Mouse (Mus musculus) left cerebral cortex, postnatal 14 days (tissue): ENCODE data around the gene Dlgap1. TPM values are rescaled to one million over a fixed set of nuclear protein-coding genes. Genes with fewer than 3 reads are reported as not detected.

Experiments used
- DNase-seq, 2 experiments: peaks; one replicate each; pipeline ENCODE4 v3.0.0; 2021 to 2022; ENCODE audit warnings: low spot score in 2 of 2, mixed read lengths in 1 of 2
- intact Hi-C: fragments of 180-260 bp; cut with DNase I; formaldehyde crosslinking; loops from one replicate; pipeline ENCODE4 v1.15.1; 2025
- total RNA-seq, 2 experiments: library from RNA; stranded (reverse); gene quantifications; 2 replicates each; pipeline ENCODE4 v1.2.3; 2021

The Dlgap1 gene
- total RNA-seq, 2 experiments from 2014 or later: 316 to 326 TPM

DNA sequence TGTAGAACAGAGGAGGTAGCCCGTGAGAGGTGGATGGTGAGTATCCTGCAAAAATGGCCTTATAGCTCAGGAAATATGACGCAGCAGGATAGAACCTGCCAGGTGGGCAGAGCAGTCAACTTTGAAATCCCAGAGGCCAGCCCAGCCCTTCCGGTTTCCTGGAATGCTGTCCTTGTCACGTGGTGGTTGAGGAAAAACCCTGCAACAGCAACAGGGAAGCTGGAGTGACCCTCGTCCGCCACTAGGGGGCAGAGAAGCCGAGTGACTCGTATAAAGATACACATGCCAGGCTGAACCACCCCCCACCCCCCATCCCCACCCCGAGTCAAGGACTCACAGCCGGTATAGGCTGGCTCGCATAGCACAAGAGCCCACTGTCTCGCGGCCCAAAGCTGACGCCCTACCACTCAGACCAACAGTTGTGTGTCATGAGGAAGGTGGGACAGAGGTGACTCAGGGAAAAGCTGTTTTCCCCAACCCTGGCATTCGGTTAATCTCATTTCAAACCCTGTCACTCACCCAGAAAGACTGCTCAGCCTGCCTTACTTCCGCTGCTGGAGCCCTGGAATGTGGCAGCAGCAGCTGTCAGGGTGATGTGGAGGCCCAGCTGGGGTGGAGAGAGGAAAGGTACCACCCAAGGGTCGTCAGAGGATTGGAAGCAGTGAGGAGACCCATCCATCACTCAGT, 769.4 kb downstream of the Dlgap1 start:
- intact Hi-C loops: no loop called here
- peak; percentile 72 to 92 for DNase-seq

- intact Hi-C loops: no loop called here
- no peak for DNase-seq
Measured at GRCm38 (mm10) chr17:70739346-70739745, 770.5 kb downstream of the Dlgap1 start.

GRCm38 (mm10) chr17:70741696-70742095, 772.8 kb downstream of the Dlgap1 start:
- DNase-seq: no peak
- intact Hi-C loops: no loop called here

DNA sequence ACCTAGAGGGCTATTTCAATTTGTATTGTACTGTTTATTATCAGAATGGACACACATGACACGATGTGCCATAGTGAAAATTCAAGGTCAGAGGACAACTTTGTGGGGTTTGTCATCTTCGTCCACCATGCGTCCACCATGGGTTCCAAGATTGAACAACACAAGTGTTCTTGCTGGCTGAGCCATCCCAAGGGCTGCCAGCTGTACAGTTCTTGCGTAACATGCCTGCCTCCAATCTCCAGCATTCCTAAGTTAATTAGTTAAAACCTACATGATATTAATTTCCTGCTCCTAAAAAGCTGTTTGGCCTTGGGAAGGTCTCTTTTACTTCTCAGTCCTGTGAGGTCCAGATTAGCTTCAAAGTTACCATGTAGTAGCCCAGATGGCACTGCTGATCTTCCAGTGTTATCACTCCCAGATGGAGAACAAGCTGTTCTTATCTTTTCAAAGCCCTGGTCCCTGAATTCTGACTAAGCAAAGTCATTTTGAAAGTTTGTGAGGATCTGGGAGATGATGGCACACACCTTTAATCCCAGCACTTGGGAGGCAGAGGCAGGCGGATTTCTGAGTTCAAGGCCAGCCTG, 775.8 kb downstream of the Dlgap1 start:
- intact Hi-C loops: no loop called here
- no peak for DNase-seq

DNA sequence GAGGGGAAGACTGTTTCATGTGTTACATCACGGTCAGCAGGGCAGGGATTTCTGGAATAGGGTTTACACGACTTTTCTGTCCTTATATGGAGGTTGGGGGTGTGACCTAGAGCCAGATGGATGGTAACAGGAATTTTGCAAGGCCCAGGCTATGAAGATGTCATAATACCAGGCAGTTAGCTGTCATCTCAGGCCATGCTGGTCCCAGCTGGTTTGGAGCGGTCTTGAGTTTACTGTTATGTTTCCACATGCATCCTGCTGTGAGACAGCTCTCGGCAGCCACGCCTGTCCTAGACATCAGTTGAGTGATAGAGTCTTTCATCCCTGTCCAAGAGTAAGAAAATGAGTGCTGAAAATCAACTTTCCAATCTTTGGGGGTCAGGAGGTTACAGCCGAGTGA, 776.5 kb downstream of the Dlgap1 start:
- no peak for DNase-seq
- intact Hi-C loops: no loop called here

- DNase-seq: no peak
- intact Hi-C loops: no loop called here
Measured at GRCm38 (mm10) chr17:70746379-70747079, 777.7 kb downstream of the Dlgap1 start.

DNA sequence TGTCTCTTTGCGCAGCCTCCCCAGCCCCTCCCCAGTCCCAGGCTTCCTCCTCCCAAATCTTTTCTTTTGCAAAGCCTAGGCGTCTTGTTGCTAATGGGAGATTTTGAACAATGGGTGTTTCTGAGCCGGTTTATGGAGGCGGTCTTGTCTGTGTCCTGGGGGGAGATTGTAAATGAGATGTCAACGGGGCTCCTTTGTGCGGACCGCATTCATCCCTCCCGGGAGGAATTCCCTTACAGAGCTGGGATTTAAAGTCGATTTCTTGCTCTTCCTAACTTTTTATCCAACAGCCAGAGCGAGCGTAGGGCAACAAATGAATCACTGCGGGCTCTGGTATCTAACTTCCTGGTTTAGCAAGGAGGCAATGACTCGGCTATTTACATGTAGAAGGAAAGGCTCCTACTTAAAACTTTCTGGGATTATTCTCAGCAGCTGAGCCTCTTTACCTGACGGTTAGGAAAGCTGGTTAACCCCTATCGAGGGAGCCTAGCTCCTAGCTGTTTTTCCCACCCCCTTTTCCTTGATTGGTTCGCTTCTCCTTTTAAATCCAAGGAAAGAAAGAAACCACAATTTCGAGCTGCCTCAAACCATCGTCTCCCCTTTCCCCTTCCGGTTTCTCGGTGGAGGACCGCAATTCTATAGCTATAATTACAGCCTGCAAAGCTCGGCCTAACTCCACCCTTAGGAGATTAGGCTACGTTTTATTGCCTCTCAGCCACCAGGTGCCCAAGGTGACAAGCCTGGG, 779.0 kb downstream of the Dlgap1 start:
- intact Hi-C loops: no loop called here

DNA sequence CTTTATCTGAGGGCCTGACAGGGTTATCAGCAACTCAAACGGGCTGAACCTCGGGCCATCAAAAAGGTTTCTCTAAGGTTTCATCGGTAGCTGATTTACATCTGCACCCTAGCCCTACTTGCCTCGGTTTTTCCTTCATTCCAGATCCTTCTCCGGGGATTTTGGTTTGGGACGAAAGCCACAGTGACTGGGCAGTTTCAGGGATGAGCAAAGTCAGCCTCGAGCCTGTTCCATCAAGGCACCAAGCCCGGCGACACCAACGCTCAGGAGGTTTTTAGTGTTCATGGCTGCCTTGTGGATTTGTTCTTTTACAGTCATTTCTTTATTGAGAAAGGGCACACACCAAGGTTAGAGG, 779.6 kb downstream of the Dlgap1 start:
- no peak for DNase-seq
- intact Hi-C loops: no loop called here

More for the DNA sequence above, 779.0 kb downstream of the Dlgap1 start:
- no peak for DNase-seq

DNA sequence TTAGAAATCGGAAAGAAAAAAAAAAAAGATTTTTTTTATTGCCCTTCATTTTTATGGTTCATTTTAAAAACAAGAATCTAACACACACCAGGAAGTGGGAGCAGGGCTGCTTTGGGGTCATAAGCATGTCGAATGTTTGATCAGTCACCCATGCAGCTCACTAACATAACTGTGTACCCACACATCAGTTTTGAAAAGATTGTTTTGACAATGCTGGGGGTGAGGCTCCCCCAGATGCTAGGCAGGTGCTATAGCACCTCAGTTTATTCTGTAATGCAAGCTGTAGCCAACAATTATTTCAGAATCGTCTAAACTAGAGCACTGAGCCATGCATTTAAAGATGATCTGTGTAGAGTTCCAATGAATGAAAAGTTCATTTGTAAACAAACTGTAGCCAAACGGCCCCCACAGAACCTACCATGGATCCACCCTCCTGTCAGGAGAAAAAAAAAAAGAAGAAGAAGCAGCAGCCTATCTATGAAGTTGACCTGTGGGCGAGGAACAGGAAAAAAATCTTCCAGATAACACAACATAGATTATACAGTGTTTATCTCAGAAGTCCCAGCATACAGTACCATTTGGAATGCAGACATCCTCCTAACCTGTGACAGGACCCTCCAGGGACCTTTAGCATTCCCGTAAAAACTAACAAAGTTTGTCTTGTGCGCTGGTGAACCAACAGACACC, 780.2 kb downstream of the Dlgap1 start:
- intact Hi-C loops: no loop called here

DNA sequence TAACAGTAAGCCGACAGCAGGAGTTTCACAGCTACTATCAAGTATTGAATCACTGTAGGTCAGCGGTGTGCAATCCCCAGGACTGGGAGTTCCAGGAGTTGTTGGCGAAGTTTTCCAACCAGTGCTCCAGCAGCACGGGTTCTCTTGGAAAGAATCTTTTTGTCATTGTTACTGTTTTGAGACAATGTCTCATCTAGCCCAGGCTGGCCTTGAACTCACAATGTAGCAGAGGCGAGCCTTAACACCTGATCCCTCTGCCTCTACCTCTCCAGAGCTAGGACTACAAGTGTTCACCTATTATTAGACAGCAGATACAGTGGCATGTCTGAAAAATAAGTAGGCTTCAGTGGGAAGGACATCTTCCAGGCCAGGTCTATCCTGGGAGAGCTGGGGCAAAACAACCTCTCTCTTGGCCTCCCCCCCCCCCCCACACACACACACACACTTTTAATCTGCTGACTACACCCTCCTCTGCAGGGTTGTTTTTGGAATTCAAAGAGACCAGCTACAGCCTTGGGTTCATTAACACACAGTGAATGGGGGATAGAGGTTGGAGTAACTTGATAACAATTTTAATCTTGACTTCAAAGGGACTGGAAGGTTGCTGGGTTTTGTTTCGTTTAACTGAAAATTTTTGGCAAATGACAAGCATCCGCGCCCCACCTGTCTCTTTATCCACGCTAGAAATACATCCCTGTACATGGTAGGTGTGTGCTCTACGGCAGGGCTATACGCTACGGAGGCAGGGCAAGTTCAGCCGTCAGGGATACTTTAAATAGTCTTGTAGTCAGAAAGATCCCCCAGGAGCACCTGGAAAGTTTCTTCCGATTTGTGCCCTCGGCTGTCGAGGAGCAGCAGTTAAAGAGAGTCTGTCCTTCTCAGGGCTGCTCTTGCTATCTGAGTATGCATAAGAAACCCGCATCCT, 781.6 kb downstream of the Dlgap1 start:
- no peak for DNase-seq
- intact Hi-C loops: no loop called here

More for the DNA sequence above, 780.2 kb downstream of the Dlgap1 start:
- DNase-seq: no peak

DNA sequence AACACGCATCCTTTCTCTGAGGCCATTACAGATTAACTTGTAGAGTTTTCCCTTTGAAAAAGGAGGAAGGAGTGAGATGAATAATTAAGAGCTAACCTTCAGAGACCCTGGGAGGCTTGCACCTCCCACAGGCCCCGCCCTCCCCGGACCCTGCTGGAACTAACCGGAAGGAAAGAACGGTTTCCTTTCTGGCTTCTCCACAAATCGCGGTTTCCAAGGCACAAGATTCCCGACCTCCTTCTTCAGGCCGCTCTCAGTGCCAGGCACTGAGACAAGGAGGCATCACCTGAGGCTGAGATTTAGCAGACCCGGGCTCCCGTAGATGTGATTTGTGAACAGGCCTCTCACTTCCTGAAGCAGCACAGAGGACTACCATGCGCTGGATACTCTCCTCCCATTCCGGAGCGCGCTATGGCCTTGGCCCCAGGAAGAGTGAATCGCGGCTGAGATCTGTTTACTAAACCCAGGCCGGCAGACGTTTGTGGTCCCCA, 782.3 kb downstream of the Dlgap1 start:
- DNase-seq: no peak
- intact Hi-C loops: no loop called here

GRCm38 (mm10) chr17:70751676-70752075, 782.8 kb downstream of the Dlgap1 start:
- intact Hi-C loops: no loop called here
- DNase-seq: no peak

GRCm38 (mm10) chr17:70753444-70754032, 784.7 kb downstream of the Dlgap1 start:
- intact Hi-C loops: no loop called here
- DNase-seq: no peak

GRCm38 (mm10) chr17:70754041-70754440, 785.2 kb downstream of the Dlgap1 start:
- intact Hi-C loops: no loop called here
- no peak for DNase-seq

GRCm38 (mm10) chr17:70754638-70755037, 785.8 kb downstream of the Dlgap1 start:
- DNase-seq: no peak
- intact Hi-C loops: loop anchor here (5.0 kb wide), 2 partner anchors 98 to 213 kb away; partner anchors contain the start of gene Tgif1

DNA sequence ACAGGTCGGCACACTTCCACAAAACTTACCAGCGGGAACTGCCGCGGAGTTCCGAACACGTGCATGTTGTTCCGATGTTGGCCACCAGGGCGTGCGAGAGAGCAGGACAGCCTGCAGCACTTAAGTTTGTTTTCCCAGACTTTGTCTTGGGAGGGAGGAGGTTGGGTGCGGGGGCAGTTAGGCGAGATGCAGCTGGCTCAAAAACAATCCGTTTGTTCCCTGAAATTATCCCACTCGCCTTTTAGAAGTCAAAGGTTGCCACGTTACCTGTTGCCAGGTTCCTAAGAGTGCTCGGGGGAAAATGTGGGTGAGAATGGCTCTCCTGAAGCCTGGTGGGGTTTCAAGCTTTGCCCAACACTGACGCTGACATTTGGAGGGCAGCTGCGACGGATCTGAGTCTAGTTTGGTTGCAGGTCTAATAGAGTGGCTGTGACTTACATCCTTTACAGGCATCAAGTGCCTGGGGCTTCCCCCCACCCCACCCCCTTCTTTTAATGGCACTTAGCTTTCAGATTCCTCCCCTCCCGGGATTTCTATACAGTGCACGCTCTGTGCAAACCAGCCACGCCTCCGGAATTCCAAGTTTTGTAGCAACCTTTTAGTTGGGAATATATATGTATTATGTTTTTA, 786.3 kb downstream of the Dlgap1 start:
- intact Hi-C loops: loop anchor here (5.0 kb wide), 2 partner anchors 97 to 212 kb away; partner anchors contain the start of gene Tgif1

GRCm38 (mm10) chr17:70755669-70756263, 786.9 kb downstream of the Dlgap1 start:
- intact Hi-C loops: loop anchor here (5.0 kb wide), 2 partner anchors 97 to 212 kb away; partner anchors contain the start of gene Tgif1
- DNase-seq: no peak

More for the DNA sequence above, 786.3 kb downstream of the Dlgap1 start:
- peak; percentile 86 to 90 for DNase-seq
